Mouse (Mus musculus): ENCODE measurements around the gene 3110009E18Rik. TPM values are rescaled to one million over a fixed set of nuclear protein-coding genes. Genes with fewer than 3 reads are reported as not detected.
A peak's percentile ranks its signal among the peaks of the same experiment; 100 is the strongest.
"Not testable (repeated sequence)": the region's sequence is repeated elsewhere in the genome, so short reads cannot be mapped to it uniquely, and the experiment has no call there.

3110009E18Rik gene
- polyA plus RNA-seq (2012; rRNA removed): 2.9 and 3.6 TPM in 2 replicates

- WGBS: under 1% methylated on average over 52 of the region's 52 CpGs
- peak; percentile 98 for DNase-seq (ENCODE audit: low read depth, low spot score)
Observed at GRCm38 (mm10) chr1:120120969-120121811, at the start of gene 3110009E18Rik, which contains the start of gene Dbi. Gene 3110009E18Rik (plus strand): TSS chr1:120121187. Gene Dbi (minus strand): TSS chr1:120121078.

- DNase-seq (ENCODE audit: low read depth, low spot score): no peak
- WGBS: 5% methylated on average over 16 of the region's 16 CpGs
Observed at GRCm38 (mm10) chr1:120072900-120073299, 48.1 kb upstream of the 3110009E18Rik start.

- DNase-seq (ENCODE audit: low read depth, low spot score): no peak
- WGBS: 6% methylated on average over 40 of the region's 40 CpGs
Observed at GRCm38 (mm10) chr1:120073519-120074306, 47.3 kb upstream of the 3110009E18Rik start, which contains the start of gene Tmem37. Gene Tmem37 (minus strand): TSS chr1:120074074.

GRCm38 (mm10) chr1:120074307-120074702 lies 46.7 kb upstream of the 3110009E18Rik start:
- no peak for DNase-seq (ENCODE audit: low read depth, low spot score)
- 41% methylated on average over 4 of the region's 4 CpGs for WGBS

GRCm38 (mm10) chr1:120074931-120075330 lies 46.1 kb upstream of the 3110009E18Rik start:
- WGBS: 37% methylated on average over 4 of the region's 4 CpGs

GRCm38 (mm10) chr1:120075507-120075906 lies 45.5 kb upstream of the 3110009E18Rik start:
- WGBS: 25% methylated on average over 5 of the region's 5 CpGs
- DNase-seq (ENCODE audit: low read depth, low spot score): no peak

More at GRCm38 (mm10) chr1:120074931-120075330, 46.1 kb upstream of the 3110009E18Rik start:
- no peak for DNase-seq (ENCODE audit: low read depth, low spot score)

- DNase-seq (ENCODE audit: low read depth, low spot score): no peak
- 51% methylated on average over 9 of the region's 9 CpGs for WGBS
Observed at GRCm38 (mm10) chr1:120077746-120078410, 43.1 kb upstream of the 3110009E18Rik start.

GRCm38 (mm10) chr1:120080632-120081031 lies 40.4 kb upstream of the 3110009E18Rik start:
- DNase-seq (ENCODE audit: low read depth, low spot score): no peak
- WGBS: 86% methylated on average over 1 of the region's 1 CpGs

- DNase-seq (ENCODE audit: low read depth, low spot score): peak; percentile 69
- 5% methylated on average over 7 of the region's 7 CpGs for WGBS
Observed at GRCm38 (mm10) chr1:120082957-120083585, 37.9 kb upstream of the 3110009E18Rik start.

GRCm38 (mm10) chr1:120083921-120084517 lies 37.0 kb upstream of the 3110009E18Rik start:
- DNase-seq (ENCODE audit: low read depth, low spot score): peak; percentile 72
- WGBS: 17% methylated on average over 5 of the region's 5 CpGs

GRCm38 (mm10) chr1:120085696-120086095 lies 35.3 kb upstream of the 3110009E18Rik start:
- no peak for DNase-seq (ENCODE audit: low read depth, low spot score)
- WGBS: 49% methylated on average over 3 of the region's 3 CpGs

- WGBS: 74% methylated on average over 13 of the region's 13 CpGs
- DNase-seq (ENCODE audit: low read depth, low spot score): no peak
Observed at GRCm38 (mm10) chr1:120086644-120087043, 34.3 kb upstream of the 3110009E18Rik start.

GRCm38 (mm10) chr1:120089180-120089579 lies 31.8 kb upstream of the 3110009E18Rik start:
- DNase-seq (ENCODE audit: low read depth, low spot score): no peak
- WGBS: 50% methylated on average over 3 of the region's 5 CpGs

- 31% methylated on average over 8 of the region's 8 CpGs for whole genome bisulfite sequencing
- DNase-seq (ENCODE audit: low read depth, low spot score): peak; percentile 71
Observed at GRCm38 (mm10) chr1:120090880-120091570, 30.0 kb upstream of the 3110009E18Rik start.

GRCm38 (mm10) chr1:120093482-120094134 lies 27.4 kb upstream of the 3110009E18Rik start:
- 45% methylated on average over 13 of the region's 14 CpGs for whole genome bisulfite sequencing
- not testable (repeated sequence) for DNase-seq (ENCODE audit: low read depth, low spot score)

- DNase-seq (ENCODE audit: low read depth, low spot score): no peak
- 71% methylated on average over 3 of the region's 3 CpGs for WGBS
Observed at GRCm38 (mm10) chr1:120094920-120095319, 26.1 kb upstream of the 3110009E18Rik start.

- WGBS: 7% methylated on average over 7 of the region's 7 CpGs
- DNase-seq (ENCODE audit: low read depth, low spot score): no peak
Observed at GRCm38 (mm10) chr1:120098327-120098726, 22.7 kb upstream of the 3110009E18Rik start.

- DNase-seq (ENCODE audit: low read depth, low spot score): no peak
- 65% methylated on average over 6 of the region's 6 CpGs for WGBS
Observed at GRCm38 (mm10) chr1:120099483-120099882, 21.5 kb upstream of the 3110009E18Rik start.
